Mouse (Mus musculus) heart, postnatal 0 days (tissue): Measurements from ENCODE around the gene Uevld. TPM values are rescaled to one million over a fixed set of nuclear protein-coding genes. Genes with fewer than 3 reads are reported as not detected.

Experiments used
- ATAC-seq: fragments of 200-750 bp; cut with Nextera tagmentation; 2 replicates; pipeline ENCODE4 v1.8.0; 2017; ENCODE audit warnings: low read depth, moderate number of reproducible peaks, moderate library complexity; ENCODE audit not compliant: insufficient read depth
- DNase-seq: peaks from one replicate; pipeline ENCODE4 v3.0.0-alpha.2; 2016; ENCODE audit warnings: low spot score
- H3K27ac ChIP-seq: fragments of 300-500 bp; sonication (generic); 2 replicates; pipeline ENCODE4 v1.5.1; 2014; ENCODE audit warnings: low read depth, mild to moderate bottlenecking
- H3K27me3 ChIP-seq: fragments of 300-500 bp; sonication (generic); 2 replicates; pipeline ENCODE4 v1.6.1; 2014; ENCODE audit warnings: low read length, mixed read lengths; ENCODE audit not compliant: control insufficient read depth, insufficient read depth
- H3K36me3 ChIP-seq: fragments of 300-500 bp; sonication (generic); replicated peaks from 2 replicates; pipeline ENCODE4 v1.6.1; 2014; ENCODE audit warnings: low read length, mixed read lengths; ENCODE audit not compliant: control insufficient read depth, insufficient read depth
- H3K4me1 ChIP-seq: fragments of 300-500 bp; sonication (generic); 2 replicates; pipeline ENCODE4 v1.6.1; 2014; ENCODE audit warnings: antibody characterized with exemption; ENCODE audit not compliant: control insufficient read depth, insufficient read depth
- H3K4me2 ChIP-seq: fragments of 300-500 bp; sonication (generic); 2 replicates; pipeline ENCODE4 v1.6.1; 2014; ENCODE audit warnings: low read depth, mild to moderate bottlenecking, low read length, moderate library complexity
- H3K4me3 ChIP-seq: fragments of 300-500 bp; sonication (generic); 2 replicates; pipeline ENCODE4 v1.5.1; 2014; ENCODE audit warnings: low read depth, low read length
- H3K9ac ChIP-seq: fragments of 300-500 bp; sonication (generic); replicated peaks from 2 replicates; pipeline ENCODE4 v1.6.1; 2014; ENCODE audit warnings: low read depth, low read length, mixed read lengths
- H3K9me3 ChIP-seq: fragments of 300-500 bp; sonication (generic); replicated peaks from 2 replicates; pipeline ENCODE4 v1.6.1; 2016; ENCODE audit warnings: low read length; ENCODE audit not compliant: control insufficient read depth
- CTCF ChIP-seq: IDR thresholded peaks from 2 replicates; pipeline ENCODE4 v1.5.1; 2016; ENCODE audit warnings: antibody characterized with exemption, control low read depth, low read depth
- EP300 ChIP-seq: IDR thresholded peaks from 2 replicates; pipeline ENCODE4 v1.6.1; 2016; ENCODE audit warnings: antibody characterized with exemption, low read depth
- WGBS: fragments of 180-500 bp; shearing (Covaris S2); extraction: QIAGEN DNeasy Blood & Tissue Kit; methylation state at CpG from one replicate; pipeline ENCODE4 v1.1.7; 2014; 5-methylcytosine and 5-hydroxymethylcytosine counted together
- polyA plus RNA-seq: library from polyadenylated mRNA; unstranded; fragments of >200 nt; fragmentation: Nextera tagmentation; extraction: Ambion mirVana; gene quantifications from 2 replicates; pipeline ENCODE4 v1.2.1, GENCODE M21; 2015
- total RNA-seq: library from RNA; depleted of rRNA; stranded (reverse); fragments of >200 nt; gene quantifications from 2 replicates; pipeline ENCODE4 v1.2.3, GENCODE M21; 2014; ENCODE audit warnings: low replicate concordance

Gene Uevld
- total and polyA plus RNA-seq, 2 experiments from 2014 or later = 4.4 to 10.5 TPM

DNA sequence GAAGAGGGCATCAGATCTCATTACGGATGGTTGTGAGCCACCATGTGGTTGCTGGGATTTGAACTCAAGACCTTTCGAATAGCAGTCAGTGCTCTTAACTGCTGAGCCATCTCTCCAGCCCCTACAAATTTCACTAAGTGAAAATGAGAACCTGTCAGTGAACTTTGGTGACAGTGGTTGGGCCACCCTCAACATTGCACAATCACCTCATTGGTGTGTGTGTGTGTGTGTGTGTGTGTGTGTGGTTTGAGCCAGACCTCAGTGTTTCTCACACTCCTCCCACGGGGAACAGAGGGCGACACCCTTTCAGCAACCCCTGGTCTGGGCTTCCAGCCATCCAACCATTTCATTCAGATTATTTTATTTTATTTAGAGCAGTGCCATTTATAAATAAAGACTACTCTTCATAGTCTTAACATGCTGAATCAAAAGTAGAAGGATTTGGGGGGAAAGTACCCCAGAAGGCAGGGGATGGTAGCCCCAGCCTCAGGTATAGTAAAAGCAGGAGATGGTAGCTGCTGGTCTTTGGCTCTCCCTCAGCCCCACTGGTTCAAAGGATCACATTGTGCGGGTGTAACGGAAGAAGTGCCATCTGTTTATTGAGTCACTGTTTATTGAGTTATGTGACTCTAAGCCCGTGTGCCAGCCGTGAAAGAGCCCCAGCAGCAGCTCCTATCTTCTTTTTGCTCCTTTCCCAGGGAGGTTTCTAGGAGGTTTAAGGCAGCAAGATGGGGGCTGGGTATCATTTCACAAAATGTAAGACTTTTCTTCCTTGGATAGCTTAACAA, 27.6 kb upstream of the Uevld start:
- 0 out of 2 replicates have a peak, but pooled peaks cover 3% of the 10 kb centered on the region for H3K4me1 ChIP-seq
- H3K36me3 ChIP-seq = 0 out of 2 replicates have a peak, but pooled peaks cover 3% of the 10 kb centered on the region
- ATAC-seq (no peak), DNase-seq (no peak)
- no peak overlapping the region for H3K4me2 ChIP-seq
- WGBS = 55% methylated on average over 8 of the region's 8 CpGs
- H3K27ac ChIP-seq = no peak overlapping the region
- H3K9me3 ChIP-seq = no peaks in the 10 kb centered on the region
- H3K9ac ChIP-seq = no peak overlapping the region
- TF ChIP-seq EP300 = no peak
- no peaks in the 10 kb centered on the region for H3K27me3 ChIP-seq
- H3K4me3 ChIP-seq = no peak overlapping the region

DNA sequence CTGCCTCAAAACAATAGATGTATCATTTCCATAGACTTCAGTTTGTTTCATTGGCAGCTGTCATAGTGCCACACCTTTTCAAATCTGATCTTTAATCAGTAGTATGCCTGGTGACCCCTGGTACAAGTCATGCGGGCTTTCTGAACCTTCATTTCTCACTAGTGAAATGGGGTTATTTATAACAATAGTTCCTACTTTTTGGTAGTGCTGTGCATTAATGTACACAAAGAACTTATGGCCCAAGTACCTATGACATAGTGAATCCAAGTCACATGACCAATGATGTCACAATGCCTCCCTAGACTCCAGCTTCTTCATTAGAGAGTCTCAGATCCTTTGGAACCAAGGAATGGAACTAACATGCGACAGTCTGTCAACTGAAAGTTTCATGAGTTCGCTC, 25.0 kb upstream of the Uevld start, which contains the start of gene Gm9999:
TSS of gene Gm9999 (plus strand) at position 301 of the 400 bp plus-strand sequence.
- Histone ChIP-seq H3K9ac (no peak within 1 kb of the TSS), H3K4me1 (0 out of 2 replicates have a peak, but pooled peaks cover 3% of the 10 kb centered on the region), H3K4me3 (no peak within 1 kb of the TSS), H3K27ac (no peak within 1 kb of the TSS), H3K9me3 (no peaks in the 10 kb centered on the region), H3K36me3 (no peaks in the 10 kb centered on the region), H3K27me3 (no peaks in the 10 kb centered on the region), H3K4me2 (no peak within 1 kb of the TSS)
- WGBS = 90% methylated on average over 3 of the region's 3 CpGs
- DNase-seq = no peak
- ATAC-seq = no peak
- TF ChIP-seq EP300 (no peak), CTCF (no peak)

- Histone ChIP-seq H3K36me3 (no peaks in the 10 kb centered on the region), H3K9ac (no peak overlapping the region), H3K4me3 (no peak overlapping the region), H3K4me1 (no peaks in the 10 kb centered on the region), H3K27ac (no peak overlapping the region), H3K4me2 (no peak overlapping the region), H3K27me3 (no peaks in the 10 kb centered on the region), H3K9me3 (no peaks in the 10 kb centered on the region)
- DNase-seq (no peak), ATAC-seq (no peak)
- WGBS = 82% methylated on average over 11 of the region's 11 CpGs
- TF ChIP-seq CTCF (no peak), EP300 (no peak)
Observed at GRCm38 (mm10) chr7:46975456-46975855, 17.1 kb upstream of the Uevld start.

DNA sequence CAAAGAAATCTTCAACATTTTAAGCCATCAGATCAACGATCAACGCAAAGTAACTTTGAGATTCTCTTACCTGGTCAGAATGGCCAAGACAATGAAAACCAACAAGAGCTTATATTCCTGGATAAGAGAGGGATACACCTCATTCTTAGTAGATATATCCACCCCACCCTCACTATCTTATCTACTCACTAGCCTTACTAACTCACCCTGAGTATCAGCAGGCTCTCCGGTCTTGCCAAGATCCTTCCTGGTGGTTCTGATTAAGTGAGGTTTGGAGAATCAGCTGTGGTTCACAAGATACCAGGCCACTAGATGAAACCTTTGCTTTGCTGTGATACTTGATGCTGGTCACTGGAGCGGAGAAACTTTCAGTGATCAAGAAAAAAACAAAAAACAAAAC, 16.3 kb upstream of the Uevld start:
- no peak overlapping the region for H3K4me3 ChIP-seq
- no peaks in the 10 kb centered on the region for H3K9me3 ChIP-seq
- no peak overlapping the region for H3K27ac ChIP-seq
- no peaks in the 10 kb centered on the region for H3K4me1 ChIP-seq
- no peak overlapping the region for H3K4me2 ChIP-seq
- ATAC-seq (no peak), DNase-seq (no peak)
- no peak overlapping the region for H3K9ac ChIP-seq
- no peak for TF ChIP-seq CTCF
- TF ChIP-seq EP300 = no peak
- H3K36me3 ChIP-seq = no peaks in the 10 kb centered on the region
- 88% methylated on average over 4 of the region's 4 CpGs for WGBS
- no peaks in the 10 kb centered on the region for H3K27me3 ChIP-seq

GRCm38 (mm10) chr7:46969898-46970297, 11.6 kb upstream of the Uevld start:
- Histone ChIP-seq H3K4me2 (no peak overlapping the region), H3K9ac (no peak overlapping the region), H3K9me3 (no peaks in the 10 kb centered on the region), H3K4me1 (no peaks in the 10 kb centered on the region), H3K36me3 (no peaks in the 10 kb centered on the region), H3K27me3 (no peaks in the 10 kb centered on the region), H3K4me3 (no peak overlapping the region), H3K27ac (no peak overlapping the region)
- TF ChIP-seq CTCF = no peak
- TF ChIP-seq EP300 = no peak
- DNase-seq (no peak), ATAC-seq (no peak)
- 79% methylated on average over 4 of the region's 4 CpGs for WGBS

DNA sequence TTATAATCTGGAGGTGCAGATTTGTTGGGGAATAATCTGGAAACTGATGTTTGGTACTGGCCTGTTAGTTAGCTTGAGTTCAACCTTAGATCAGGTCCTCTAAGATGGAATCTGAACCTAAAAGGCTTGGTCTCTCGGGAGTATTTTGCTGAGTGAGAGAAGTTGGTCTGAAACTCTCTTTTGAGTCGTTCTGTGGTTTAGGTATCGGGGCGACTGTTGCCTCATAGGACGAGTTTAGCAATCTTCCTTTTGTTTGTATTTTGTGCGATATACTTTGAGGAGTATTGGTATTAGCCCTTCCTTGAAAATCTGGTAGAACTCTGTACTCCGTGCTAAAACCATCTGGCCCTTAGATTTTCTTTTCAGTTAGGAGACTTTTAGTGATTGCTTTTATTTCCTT, 5.7 kb upstream of the Uevld start:
- H3K27ac ChIP-seq = no peak overlapping the region
- DNase-seq = no peak
- H3K9ac ChIP-seq = no peak overlapping the region
- H3K4me2 ChIP-seq = no peak overlapping the region
- no peak for TF ChIP-seq EP300
- ATAC-seq = no peak
- H3K4me3 ChIP-seq = no peak overlapping the region
- no peaks in the 10 kb centered on the region for H3K36me3 ChIP-seq
- H3K4me1 ChIP-seq = no peaks in the 10 kb centered on the region; the same call in 1 of the 2 replicates
- H3K27me3 ChIP-seq = no peaks in the 10 kb centered on the region
- H3K9me3 ChIP-seq = no peaks in the 10 kb centered on the region
- WGBS = 68% methylated on average over 7 of the region's 7 CpGs
